19 mouse cellular contexts compared by ENCODE assay signal in genomic region chr15:97517188-97517587, GRCm38 (mm10).
DNase-seq lines count a peak whose midpoint lies in the region; ATAC-seq lines count a peak whose summit lies in the region.
"Had no signal": no experiment of that assay in that cellular context is flagged by ENCODE, and none has a peak within 500 bp of the region (broad histone marks: within the 10 kb centered on the region; RNA-seq: fewer than 3 reads in every experiment).

No protein-coding gene starts in this region.

- ATAC-seq in hindbrain, embryonic 11.5 days (ENCODE audit: low FRiP score) = no peak
- ATAC-seq in hindbrain, embryonic 14.5 days (ENCODE audit: low FRiP score) = no peak
- ATAC-seq in midbrain, embryonic 11.5 days (ENCODE audit: low FRiP score) = no peak
- no peak for ATAC-seq in midbrain, embryonic 16.5 days
- no peak for ATAC-seq in midbrain, embryonic 15.5 days (replicated peaks)
- ATAC-seq: activated CD4-positive, CD25-positive, alpha-beta regulatory T cell, adult 4 months; CD4-positive, CD25-positive, alpha-beta regulatory T cell, adult 4 months; forebrain, embryonic 13.5 days; Patski had no signal

- intact Hi-C loops in heart, postnatal 25 days (cut with DNase I) = no loop called here

- no peaks in the 10 kb centered on the region for H3K9me3 ChIP-seq in hindbrain, embryonic 11.5 days (ENCODE audit: control insufficient read depth, low read length)
- H3K9me3 ChIP-seq in hindbrain, embryonic 14.5 days (ENCODE audit: control insufficient read depth, low read length) = no peaks in the 10 kb centered on the region
- no peaks in the 10 kb centered on the region for H3K9me3 ChIP-seq in midbrain, embryonic 11.5 days (ENCODE audit: control insufficient read depth, low read length)
- H3K9me3 ChIP-seq in midbrain, embryonic 16.5 days (replicated peaks; ENCODE audit: control insufficient read depth, low read length, poor library complexity, severe bottlenecking) = no peaks in the 10 kb centered on the region
- H3K9me3 ChIP-seq in midbrain, embryonic 15.5 days = no peaks in the 10 kb centered on the region
- H3K9me3 ChIP-seq in midbrain, embryonic 10.5 days (replicated peaks) = no peaks in the 10 kb centered on the region
- H3K9me3 ChIP-seq: embryonic facial prominence, embryonic 10.5 days; embryonic facial prominence, embryonic 12.5 days; forebrain, embryonic 13.5 days had no signal

- no peak overlapping the region for H3K9ac ChIP-seq in hindbrain, embryonic 11.5 days (ENCODE audit: low read depth, low read length)
- no peak overlapping the region for H3K9ac ChIP-seq in hindbrain, embryonic 14.5 days
- H3K9ac ChIP-seq in midbrain, embryonic 11.5 days (ENCODE audit: low read length) = no peak overlapping the region
- no peak overlapping the region for H3K9ac ChIP-seq in midbrain, embryonic 16.5 days (ENCODE audit: low read depth, low read length)
- no peak overlapping the region for H3K9ac ChIP-seq in midbrain, embryonic 15.5 days
- H3K9ac ChIP-seq: embryonic facial prominence, embryonic 12.5 days; forebrain, embryonic 13.5 days had no signal

- H3K4me1 ChIP-seq in hindbrain, embryonic 11.5 days (replicated peaks; ENCODE audit: control insufficient read depth, insufficient read depth, low read length) = no peaks in the 10 kb centered on the region
- no peaks in the 10 kb centered on the region for H3K4me1 ChIP-seq in hindbrain, embryonic 14.5 days (replicated peaks; ENCODE audit: control insufficient read depth, insufficient read depth, low read length)
- H3K4me1 ChIP-seq in midbrain, embryonic 11.5 days (ENCODE audit: control insufficient read depth, insufficient read depth, low read length) = no peaks in the 10 kb centered on the region
- peaks cover 7% of the 10 kb centered on the region; the same call in 1 of the 2 replicates for H3K4me1 ChIP-seq in midbrain, embryonic 16.5 days (ENCODE audit: control insufficient read depth, insufficient read depth, low read length)
- H3K4me1 ChIP-seq in midbrain, embryonic 15.5 days = 0 out of 2 replicates have a peak, but pooled peaks cover 5% of the 10 kb centered on the region
- 0 out of 2 replicates have a peak, but pooled peaks cover 2% of the 10 kb centered on the region for H3K4me1 ChIP-seq in midbrain, embryonic 10.5 days
- H3K4me1 ChIP-seq: embryonic facial prominence, embryonic 12.5 days; forebrain, embryonic 13.5 days had no signal

- DNase-seq in heart, adult 11 months = peak; percentile 64
- DNase-seq in heart, postnatal 25 days (ENCODE audit: low spot score) = no peak
- no peak for DNase-seq in hindbrain, embryonic 11.5 days (ENCODE audit: low spot score)
- DNase-seq in hindbrain, embryonic 14.5 days (ENCODE audit: low spot score) = no peak
- peak; percentile 62 for DNase-seq in midbrain, embryonic 11.5 days (ENCODE audit: low spot score, missing footprints)
- no peak for DNase-seq in midbrain, embryonic 10.5 days (ENCODE audit: low spot score)
- DNase-seq: B cell, adult 2 months; cerebellum, adult 9-10 months; cerebellum, postnatal 25 days had no signal

- WGBS in hindbrain, embryonic 11.5 days = 91% methylated on average over 11 of the region's 11 CpGs
- WGBS in hindbrain, embryonic 14.5 days = 83% methylated on average over 11 of the region's 11 CpGs
- 90% methylated on average over 11 of the region's 11 CpGs for WGBS in midbrain, embryonic 11.5 days
- whole genome bisulfite sequencing in midbrain, embryonic 16.5 days = 81% methylated on average over 11 of the region's 11 CpGs
- 85% methylated on average over 11 of the region's 11 CpGs for WGBS in midbrain, embryonic 15.5 days
- 89% methylated on average over 11 of the region's 11 CpGs for WGBS in midbrain, embryonic 10.5 days

- no peaks in the 10 kb centered on the region for H3K36me3 ChIP-seq in hindbrain, embryonic 11.5 days (ENCODE audit: control insufficient read depth, insufficient read depth, low read length)
- H3K36me3 ChIP-seq in hindbrain, embryonic 14.5 days (replicated peaks; ENCODE audit: control insufficient read depth, insufficient read depth) = no peaks in the 10 kb centered on the region
- no peaks in the 10 kb centered on the region for H3K36me3 ChIP-seq in midbrain, embryonic 11.5 days (ENCODE audit: control insufficient read depth, insufficient read depth, low read length)
- no peaks in the 10 kb centered on the region for H3K36me3 ChIP-seq in midbrain, embryonic 16.5 days (ENCODE audit: control insufficient read depth, insufficient read depth, low read length)
- no peaks in the 10 kb centered on the region for H3K36me3 ChIP-seq in midbrain, embryonic 15.5 days (replicated peaks)
- H3K36me3 ChIP-seq in midbrain, embryonic 10.5 days = no peaks in the 10 kb centered on the region
- H3K36me3 ChIP-seq: embryonic facial prominence, embryonic 10.5 days; embryonic facial prominence, embryonic 12.5 days; G1E had no signal

- H3K27ac ChIP-seq in hindbrain, embryonic 11.5 days (ENCODE audit: low read depth, low read length) = peak overlapping the region; percentile 6; the same call in 1 of the 2 replicates
- H3K27ac ChIP-seq in hindbrain, embryonic 14.5 days = no peak overlapping the region
- H3K27ac ChIP-seq in midbrain, embryonic 11.5 days (ENCODE audit: low read depth, low read length) = no peak overlapping the region
- H3K27ac ChIP-seq in midbrain, embryonic 16.5 days (ENCODE audit: low read length) = no peak overlapping the region
- H3K27ac ChIP-seq in midbrain, embryonic 15.5 days = 0 out of 2 replicates have a peak overlapping the region, but pooled peaks have one; percentile 17
- no peak overlapping the region for H3K27ac ChIP-seq in midbrain, embryonic 10.5 days (replicated peaks)
- H3K27ac ChIP-seq: embryonic facial prominence, embryonic 10.5 days; embryonic facial prominence, embryonic 12.5 days; forebrain, embryonic 13.5 days had no signal

- H3K27me3 ChIP-seq in hindbrain, embryonic 11.5 days (ENCODE audit: control insufficient read depth, insufficient read depth, low read length) = no peaks in the 10 kb centered on the region
- H3K27me3 ChIP-seq in hindbrain, embryonic 14.5 days (ENCODE audit: control insufficient read depth, insufficient read depth, low read length) = no peaks in the 10 kb centered on the region
- no peaks in the 10 kb centered on the region for H3K27me3 ChIP-seq in midbrain, embryonic 11.5 days (ENCODE audit: control insufficient read depth, insufficient read depth, low read length)
- H3K27me3 ChIP-seq in midbrain, embryonic 16.5 days (ENCODE audit: control insufficient read depth, insufficient read depth, low read depth, low read length) = no peaks in the 10 kb centered on the region
- H3K27me3 ChIP-seq in midbrain, embryonic 15.5 days (replicated peaks) = no peaks in the 10 kb centered on the region
- no peaks in the 10 kb centered on the region for H3K27me3 ChIP-seq in midbrain, embryonic 10.5 days (ENCODE audit: low read depth, poor library complexity, severe bottlenecking)
- H3K27me3 ChIP-seq: CH12.LX; embryonic facial prominence, embryonic 12.5 days; forebrain, embryonic 13.5 days; Patski had no signal

- no peak overlapping the region for H3K4me2 ChIP-seq in hindbrain, embryonic 11.5 days (replicated peaks; ENCODE audit: low read depth, low read length)
- H3K4me2 ChIP-seq in hindbrain, embryonic 14.5 days (replicated peaks) = no peak overlapping the region
- no peak overlapping the region for H3K4me2 ChIP-seq in midbrain, embryonic 11.5 days
- H3K4me2 ChIP-seq in midbrain, embryonic 16.5 days (ENCODE audit: low read length) = no peak overlapping the region
- H3K4me2 ChIP-seq in midbrain, embryonic 15.5 days = no peak overlapping the region
- H3K4me2 ChIP-seq: embryonic facial prominence, embryonic 12.5 days; forebrain, embryonic 13.5 days had no signal

- H3K4me3 ChIP-seq in hindbrain, embryonic 11.5 days (ENCODE audit: low read depth, low read length) = no peak overlapping the region
- H3K4me3 ChIP-seq in hindbrain, embryonic 14.5 days (replicated peaks; ENCODE audit: low read length) = no peak overlapping the region
- no peak overlapping the region for H3K4me3 ChIP-seq in midbrain, embryonic 11.5 days (ENCODE audit: low read depth, low read length)
- H3K4me3 ChIP-seq in midbrain, embryonic 16.5 days (ENCODE audit: low read depth, low read length) = no peak overlapping the region
- no peak overlapping the region for H3K4me3 ChIP-seq in midbrain, embryonic 15.5 days
- H3K4me3 ChIP-seq in midbrain, embryonic 10.5 days = no peak overlapping the region
- H3K4me3 ChIP-seq: embryonic facial prominence, embryonic 10.5 days; embryonic facial prominence, embryonic 12.5 days; forebrain, embryonic 13.5 days had no signal

Comparison
In these comparisons a context has a peak if more than half of its experiments do, and no peak if none do; other contexts are left out.
1. DNase-seq: peak in heart, adult 11 months (single experiment) and midbrain, embryonic 11.5 days (single experiment); none in heart, postnatal 25 days (single experiment), hindbrain, embryonic 11.5 days (single experiment), hindbrain, embryonic 14.5 days (single experiment) and midbrain, embryonic 10.5 days (single experiment).
2. H3K27ac ChIP-seq: peak in hindbrain, embryonic 11.5 days (single experiment) and midbrain, embryonic 15.5 days (single experiment); none in hindbrain, embryonic 14.5 days (single experiment), midbrain, embryonic 11.5 days (single experiment), midbrain, embryonic 16.5 days (single experiment) and midbrain, embryonic 10.5 days (single experiment).